Mouse (Mus musculus): ENCODE results near the gene Gm45716.

- no peak for TF ChIP-seq POLR2A (IDR thresholded peaks at IDR 0.05; ENCODE audit: borderline replicate concordance, extremely low read depth, low read depth, low read length)
- no peak for TF ChIP-seq CTCF (IDR thresholded peaks at IDR 0.05; ENCODE audit: insufficient read depth, low read length)
Observed at GRCm38 (mm10) chr11:90200826-90201225, 13.3 kb downstream of the Gm45716 start.

Measured in lung, adult 2 months (tissue).